Mouse (Mus musculus) brain, embryonic 14.5 days (tissue): Measurements from ENCODE around the gene Vps50.

Experiments
- CTCF ChIP-seq: fragments of 200-500 bp; IDR thresholded peaks from 2 replicates; pipeline ENCODE4 v1.5.1; 2012; ENCODE audit warnings: inconsistent platforms, mild to moderate bottlenecking, moderate library complexity, borderline replicate concordance; ENCODE audit not compliant: insufficient read depth, insufficient read length; ENCODE audit errors: extremely low read depth
- POLR2A ChIP-seq: fragments of 200-500 bp; IDR thresholded peaks from 2 replicates; pipeline ENCODE4 v1.6.1; 2012; ENCODE audit warnings: mild to moderate bottlenecking, inconsistent platforms, borderline replicate concordance; ENCODE audit not compliant: poor library complexity, insufficient read depth, insufficient read length, severe bottlenecking; ENCODE audit errors: extremely low read depth

- no peak for TF ChIP-seq POLR2A
- no peak for TF ChIP-seq CTCF
Measured at GRCm38 (mm10) chr6:3463594-3463993, 34.6 kb upstream of the Vps50 start.
